In the genomic region with DNA sequence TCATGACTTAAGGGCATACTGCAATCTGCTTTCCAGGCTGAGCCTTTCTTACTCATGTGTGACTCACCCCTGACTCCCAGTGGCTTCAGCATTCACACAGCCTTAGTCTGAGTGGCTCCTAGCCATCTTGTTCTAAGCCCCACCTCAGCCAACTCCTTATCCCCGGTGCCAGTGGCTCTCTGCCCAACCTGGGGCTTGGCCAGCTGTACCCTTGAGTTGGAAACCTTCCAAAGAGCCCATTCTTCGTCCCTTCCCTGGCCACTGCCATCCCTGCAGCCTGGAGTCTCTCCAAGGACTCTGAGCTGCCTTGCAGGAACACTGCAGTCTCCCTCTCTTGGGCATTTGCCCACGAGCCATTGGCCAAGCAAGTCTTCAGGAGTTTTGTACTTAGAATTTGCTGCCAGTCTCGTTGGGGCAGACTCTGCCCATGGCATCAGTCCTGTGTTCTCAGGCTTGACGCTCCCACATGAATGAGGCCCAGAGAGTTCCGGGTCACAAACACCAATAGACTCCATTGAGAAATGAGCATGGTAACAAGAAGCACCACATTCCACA, we compare ENCODE assay signal across 8 mouse cellular contexts.
A peak's percentile ranks its signal among the peaks of the same experiment; 100 is the strongest.
DNase-seq lines count a peak whose midpoint lies in the region; ATAC-seq lines count a peak whose summit lies in the region.

No protein-coding gene starts in this region.

- DNase-seq in urinary bladder, adult 2 months (ENCODE audit: low spot score): peak; percentile 29
- no peak for DNase-seq in urinary bladder, postnatal 25 days (ENCODE audit: low spot score)
- peak; percentile 47 to 82 for DNase-seq in frontal cortex, adult 2 months (ENCODE audit: extremely low spot score in 1 of 2, low spot score in 1 of 2)
- DNase-seq in kidney, adult 18-20 months: peak; percentile 74
- peak; percentile 42 to 76 for DNase-seq in left cerebral cortex, adult 9 months (ENCODE audit: low spot score in 2 of 2)
- DNase-seq in ovary, postnatal 14 days (ENCODE audit: low spot score): peak; percentile 67

- no peak for ATAC-seq in erythroblast, adult 5-6 weeks (replicated peaks; ENCODE audit: low FRiP score, poor library complexity, severe bottlenecking)
- ATAC-seq in inflammation-experienced regulatory T-cells, adult 6 months: no peak
